Mouse (Mus musculus) NIH3T3 (cell line): ENCODE results near the gene Cdk17.

ENCODE experiments used
- DNase-seq: peaks from one replicate; pipeline ENCODE4 v3.0.0-alpha.2; 2012; ENCODE audit warnings: low read depth

Cdk17 gene

DNA sequence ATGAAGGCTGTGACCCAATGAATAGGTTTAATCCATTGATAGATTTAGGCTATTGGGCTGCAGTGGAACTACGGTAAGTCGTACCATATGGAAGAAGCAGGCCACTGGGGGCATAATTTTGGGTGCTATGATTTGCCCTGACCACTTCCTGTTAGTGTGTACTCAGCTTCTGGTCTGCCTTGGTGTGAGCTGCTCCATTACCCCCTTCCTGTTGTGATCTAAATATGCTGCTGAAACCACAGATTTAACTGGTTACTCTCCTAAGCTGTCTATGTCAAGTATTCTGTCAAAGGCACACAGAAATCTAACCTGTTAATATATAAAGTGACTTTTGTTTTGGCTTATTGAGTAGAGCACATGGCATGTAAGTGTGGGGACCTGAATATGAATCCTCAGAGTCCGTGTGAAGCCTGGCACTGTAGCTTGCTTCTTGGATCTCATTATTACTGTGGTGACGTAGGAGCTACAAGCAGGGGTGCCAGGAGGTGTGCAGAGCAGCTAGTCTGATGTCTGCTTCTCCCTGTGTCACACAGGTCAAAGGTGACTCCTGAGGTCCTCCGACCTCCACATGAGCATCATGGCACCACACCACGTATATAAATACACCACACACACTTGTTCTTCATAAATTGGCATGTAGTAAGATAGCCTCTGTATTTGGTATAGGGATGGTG, 10.6 kb downstream of the Cdk17 start:
- DNase-seq: no peak

DNA sequence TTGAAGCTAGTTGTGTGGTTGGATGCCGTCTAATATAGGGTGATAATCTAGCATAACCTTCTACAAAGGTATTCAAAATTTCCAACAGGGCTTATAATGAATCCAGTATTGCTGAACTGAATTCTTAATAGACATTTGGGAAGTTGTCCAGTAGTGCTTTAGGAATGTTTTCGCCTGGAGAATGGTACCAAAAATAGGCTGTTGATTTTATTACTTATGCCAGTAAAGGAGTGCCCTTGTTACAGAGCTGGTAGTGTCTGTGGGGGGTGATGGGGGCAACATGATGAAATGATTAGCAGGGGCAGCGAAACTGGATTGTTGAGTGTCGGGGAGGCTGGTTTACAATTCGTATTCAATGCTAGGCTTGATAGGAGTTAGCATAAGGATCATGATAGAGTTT, 16.8 kb downstream of the Cdk17 start:
- peak; percentile 61 for DNase-seq

DNA sequence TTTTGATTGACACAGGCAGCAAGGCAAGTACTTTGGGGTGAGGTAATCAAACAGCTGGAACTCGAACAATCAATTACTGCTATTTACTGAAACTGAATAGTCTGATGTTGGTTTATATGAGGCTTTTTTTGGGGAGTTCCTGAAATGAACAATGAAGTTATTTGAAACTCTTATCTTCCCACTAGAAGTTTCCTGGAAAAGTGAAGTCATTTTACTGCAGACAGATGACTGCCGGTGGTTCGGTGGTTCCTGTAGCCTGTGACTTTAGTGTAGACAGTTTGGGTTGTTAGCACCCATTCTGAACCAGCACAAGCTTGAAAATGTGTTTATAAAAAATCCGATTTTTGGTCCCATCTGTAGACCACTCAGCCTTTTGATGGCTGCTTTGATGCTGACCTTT, 17.2 kb downstream of the Cdk17 start:
- no peak for DNase-seq

DNA sequence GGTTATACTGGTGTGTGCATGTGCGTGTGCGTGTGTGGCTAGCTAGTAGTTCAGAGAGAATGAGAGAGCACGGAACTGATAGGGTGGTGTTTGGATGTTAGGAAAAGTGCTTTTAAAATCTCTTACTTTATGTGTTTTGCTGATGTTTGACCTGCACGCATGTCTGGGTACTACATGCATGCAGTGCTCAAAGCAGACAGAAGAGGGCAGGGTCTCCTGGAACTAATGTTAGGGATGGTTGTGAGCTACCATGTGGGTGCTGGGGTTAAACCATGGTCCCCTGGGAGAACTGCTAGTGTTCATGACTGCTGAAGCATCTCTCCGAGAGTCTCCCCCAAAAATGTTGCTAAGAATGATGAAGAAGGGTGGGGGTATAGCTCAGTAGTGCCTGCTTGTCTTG, 18.0 kb downstream of the Cdk17 start:
- no peak for DNase-seq

DNA sequence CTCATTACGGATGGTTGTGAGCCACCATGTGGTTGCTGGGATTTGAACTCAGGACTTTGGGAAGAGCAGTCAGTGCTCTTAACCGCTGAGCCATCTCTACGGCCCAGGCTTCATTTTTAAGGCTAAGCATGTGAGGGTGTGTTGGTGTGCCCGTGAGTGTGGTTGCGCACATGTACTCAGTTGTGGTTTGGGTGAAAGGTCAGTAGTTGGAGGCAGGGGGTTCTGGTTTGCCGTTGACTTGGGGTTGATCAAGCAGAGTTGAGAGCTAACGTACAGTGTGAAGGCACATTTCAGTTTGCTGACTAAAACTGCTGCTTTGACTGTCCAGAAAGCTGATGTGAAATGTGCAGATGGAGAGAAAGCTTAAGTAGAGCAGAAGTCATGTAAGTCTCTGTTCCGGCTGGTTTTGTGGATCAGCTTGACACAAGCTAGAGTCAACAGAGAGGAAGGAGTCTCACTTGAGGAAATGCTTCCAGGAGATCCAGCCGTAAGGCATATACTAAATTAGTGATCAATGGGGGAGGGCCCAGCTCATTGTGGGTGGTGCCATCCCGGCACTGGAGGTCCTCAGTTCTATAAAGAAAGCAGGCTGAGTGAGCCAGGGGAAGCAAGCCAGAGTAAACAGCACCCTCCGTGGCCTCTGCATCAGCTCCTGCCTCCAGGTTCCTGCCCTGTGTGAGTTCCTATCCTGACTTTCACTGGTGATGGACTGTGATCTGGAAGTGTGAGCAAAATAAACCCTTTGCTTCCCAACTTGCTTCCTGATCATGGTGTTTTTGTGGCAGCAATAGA, 19.2 kb downstream of the Cdk17 start:
- DNase-seq: no peak

DNA sequence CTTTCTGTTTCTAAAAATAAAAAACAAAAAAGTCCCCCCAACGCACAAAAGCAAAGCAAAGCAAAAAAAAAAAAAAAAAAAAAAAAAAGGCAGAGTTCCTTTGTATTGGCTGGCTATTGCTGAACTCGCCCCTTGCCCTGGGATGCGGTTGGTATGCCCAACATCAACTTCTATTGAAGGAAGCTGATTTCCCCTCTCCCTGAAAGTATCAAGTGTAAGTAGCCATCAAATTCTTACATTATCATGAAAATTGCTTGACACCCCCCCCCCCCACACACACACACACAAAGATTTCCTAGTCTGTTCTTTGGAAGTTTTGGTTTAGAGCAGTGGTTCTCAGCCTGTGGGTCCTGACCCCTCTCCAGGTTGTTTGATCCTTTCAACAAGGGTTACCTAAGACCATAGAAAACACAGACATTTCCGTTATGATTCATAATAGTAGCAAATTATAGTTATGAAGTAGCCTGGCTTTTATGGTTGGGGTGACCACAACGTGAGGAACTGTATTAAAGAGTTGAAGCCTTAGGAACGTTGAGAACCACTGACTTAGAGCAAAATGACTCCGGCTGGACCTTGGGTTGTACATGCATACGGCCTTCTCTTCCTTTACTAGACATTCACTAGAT, 23.8 kb downstream of the Cdk17 start:
- DNase-seq: no peak

DNA sequence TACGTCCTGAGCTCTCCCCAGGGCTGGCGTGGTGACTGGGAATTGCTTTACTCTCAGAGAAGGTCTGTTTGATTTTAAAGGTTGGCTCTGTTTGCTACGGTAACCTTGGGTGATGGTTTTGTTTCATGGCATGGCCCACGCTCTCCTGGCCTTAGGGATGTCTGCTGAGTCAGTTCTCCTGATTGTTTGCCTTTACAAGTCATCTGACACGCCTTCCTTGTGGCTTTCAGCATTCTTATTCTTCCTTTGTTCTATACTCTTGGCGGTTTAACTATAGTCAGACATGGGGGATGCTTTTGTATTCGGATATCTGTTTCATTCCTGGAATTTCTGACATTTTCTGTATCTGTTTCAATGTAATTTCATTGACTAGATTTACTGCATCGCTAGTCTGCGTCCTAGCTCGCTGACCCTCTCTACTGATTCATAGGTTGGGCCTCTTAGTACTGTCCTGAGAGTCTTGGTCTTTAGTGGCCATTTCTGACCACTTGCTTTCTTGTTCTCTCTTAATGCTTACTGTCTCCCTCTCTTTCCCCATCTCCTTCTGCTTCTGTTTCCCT, 27.8 kb downstream of the Cdk17 start:
- DNase-seq: peak; percentile 46

DNA sequence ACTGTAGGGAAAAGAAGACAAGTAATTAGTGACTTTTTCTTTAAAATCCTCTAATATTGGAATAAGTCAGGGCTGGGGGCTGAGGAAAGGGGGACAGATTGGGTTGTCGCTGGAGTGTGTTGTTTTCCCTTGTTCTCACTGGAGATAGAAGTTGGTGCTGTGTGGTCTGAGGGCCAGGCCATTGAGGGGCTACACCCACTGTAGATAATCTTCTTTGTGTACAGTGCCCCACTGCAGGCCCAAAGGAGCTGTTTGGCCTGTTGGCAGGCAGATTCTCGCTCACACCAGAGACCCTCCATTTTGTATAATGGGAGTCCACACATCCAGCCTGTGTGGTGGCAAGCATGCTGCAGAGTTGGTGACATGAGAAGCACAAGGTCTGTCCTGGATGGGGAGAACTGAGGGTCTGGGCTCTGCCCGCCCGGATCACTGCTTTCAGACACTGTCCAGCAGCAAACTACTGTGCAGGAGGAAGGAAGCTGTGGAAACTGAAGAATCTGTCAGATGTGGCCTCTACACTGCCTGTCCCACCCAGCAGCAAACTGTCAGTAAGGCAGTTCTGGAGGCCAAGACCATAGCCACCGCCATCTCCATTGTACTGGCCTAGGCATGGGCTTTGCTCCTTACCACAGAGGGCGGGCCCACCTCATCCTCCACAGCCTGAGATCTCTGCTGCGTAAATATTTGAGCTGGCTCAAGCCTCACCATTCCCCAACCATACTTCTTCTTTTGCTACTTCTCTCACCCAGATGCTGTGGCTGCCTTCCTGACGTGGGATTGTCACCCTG, 30.0 kb downstream of the Cdk17 start:
- DNase-seq: no peak

DNA sequence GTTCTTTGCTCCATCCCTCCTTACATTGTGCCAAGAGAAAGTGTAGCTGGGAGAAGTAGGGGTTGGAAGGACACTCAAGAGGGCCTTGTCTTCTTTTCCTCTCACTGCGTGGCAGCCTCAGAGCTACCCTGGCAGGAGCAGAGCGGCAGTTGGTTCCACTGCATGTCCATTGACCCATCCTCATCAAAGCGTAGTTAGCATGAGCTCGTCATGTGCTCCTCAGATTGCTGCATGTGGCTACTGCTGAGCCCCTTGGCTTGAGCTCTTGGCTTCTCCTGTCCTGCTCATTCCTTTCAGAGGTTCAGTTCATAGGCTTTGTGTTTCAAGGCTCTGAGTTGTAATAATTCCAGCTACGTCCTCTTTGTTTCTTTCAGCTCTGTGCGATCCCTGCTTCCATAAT, 36.4 kb downstream of the Cdk17 start:
- DNase-seq: no peak

DNA sequence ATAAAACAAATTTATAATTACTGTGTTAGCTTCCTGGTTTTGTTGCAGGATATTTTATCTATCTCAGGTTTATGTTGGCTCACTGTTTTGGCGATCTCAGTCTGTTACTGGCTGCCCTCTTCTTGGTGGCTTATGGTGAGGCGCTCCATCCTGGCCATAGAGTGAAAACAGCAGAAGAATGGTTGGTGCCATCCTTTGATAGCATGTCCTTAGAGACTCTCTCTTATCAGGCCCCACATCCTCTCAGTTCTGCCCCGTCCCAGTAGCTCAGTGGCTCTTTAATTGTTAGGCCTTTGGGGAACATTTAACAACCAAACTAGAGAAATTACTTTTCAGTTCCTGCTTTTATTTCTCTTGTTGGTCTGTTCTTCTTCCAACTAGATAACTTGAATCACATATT, 38.3 kb downstream of the Cdk17 start:
- DNase-seq: no peak

DNA sequence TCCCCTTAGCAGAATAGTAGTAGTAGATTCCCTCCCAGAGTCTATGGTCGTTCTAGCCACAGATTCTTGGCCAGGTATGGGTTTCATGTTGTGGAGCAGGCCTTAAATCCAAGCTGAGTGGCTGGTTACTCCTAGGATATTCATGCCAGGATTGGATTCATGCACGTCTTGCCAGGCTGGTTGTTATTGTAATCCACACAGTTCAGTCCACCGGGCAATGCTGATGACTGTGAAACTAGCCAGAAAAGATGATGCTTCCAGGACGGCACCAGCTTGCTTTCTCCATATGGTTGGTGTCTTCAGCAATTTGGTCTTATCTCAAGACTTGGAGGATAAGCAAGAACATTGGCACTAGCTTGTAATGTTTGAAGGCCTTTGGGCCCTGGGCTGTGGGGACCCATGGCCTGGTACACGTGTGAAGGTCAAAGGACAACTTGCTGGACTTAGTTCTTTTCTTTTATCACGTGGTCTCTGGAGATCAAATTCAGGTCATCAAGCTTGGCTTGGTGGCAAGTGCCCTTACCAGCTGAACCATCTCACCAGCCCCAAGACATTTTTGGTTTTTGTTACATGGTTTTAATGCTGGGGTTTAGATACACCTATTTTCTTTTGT, 41.3 kb downstream of the Cdk17 start:
- DNase-seq: no peak

DNA sequence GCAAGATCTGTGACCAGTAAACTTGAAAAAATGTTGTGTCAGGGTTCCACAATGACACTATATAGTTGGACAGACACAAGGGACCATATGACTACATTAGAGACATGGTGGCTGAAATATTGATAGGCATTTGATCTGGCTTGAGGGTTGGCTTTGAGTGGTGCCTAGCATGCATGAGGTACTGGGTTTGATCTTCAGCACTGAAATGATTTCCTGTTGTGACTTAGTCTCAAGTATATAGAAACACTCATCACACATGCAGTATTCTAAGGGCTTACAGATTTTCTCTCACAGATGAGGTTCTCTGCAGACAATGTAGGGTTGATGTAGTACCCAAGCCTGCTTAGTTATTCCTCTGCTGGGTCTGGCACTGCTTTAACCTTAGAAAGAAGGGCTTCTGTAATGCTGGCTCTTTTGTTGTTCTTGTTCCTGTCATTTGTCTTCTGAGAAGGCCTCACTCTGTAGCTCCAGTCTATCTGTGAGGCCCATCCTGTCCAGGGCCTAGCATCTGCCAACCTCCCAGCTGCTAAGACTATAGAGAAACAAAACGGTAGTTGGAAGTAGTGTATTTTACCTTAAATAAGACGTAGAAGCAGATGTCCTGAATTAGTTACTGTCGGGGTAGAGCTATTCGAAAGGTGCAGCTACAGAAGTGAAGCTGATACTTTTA, 44.7 kb downstream of the Cdk17 start:
- DNase-seq: no peak

DNA sequence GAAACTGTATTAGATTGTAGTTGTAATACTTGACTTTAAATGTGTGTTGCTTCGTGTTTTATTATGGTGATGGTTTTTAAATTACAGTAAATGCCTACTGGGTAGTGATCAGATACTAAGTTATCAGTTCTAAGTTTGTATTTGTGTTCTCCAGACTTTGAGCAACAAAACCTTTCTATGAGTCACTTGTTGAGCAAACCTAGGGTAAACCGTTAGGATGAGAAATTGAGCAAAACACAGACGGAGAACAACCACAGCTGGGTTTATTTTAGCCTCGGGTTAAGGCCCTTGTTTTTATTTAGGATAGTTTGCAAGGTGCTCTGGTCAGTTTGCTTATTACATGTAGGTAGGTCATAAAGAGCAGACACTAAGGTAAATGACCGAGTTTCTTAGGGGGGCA, 46.5 kb downstream of the Cdk17 start:
- DNase-seq: no peak

DNA sequence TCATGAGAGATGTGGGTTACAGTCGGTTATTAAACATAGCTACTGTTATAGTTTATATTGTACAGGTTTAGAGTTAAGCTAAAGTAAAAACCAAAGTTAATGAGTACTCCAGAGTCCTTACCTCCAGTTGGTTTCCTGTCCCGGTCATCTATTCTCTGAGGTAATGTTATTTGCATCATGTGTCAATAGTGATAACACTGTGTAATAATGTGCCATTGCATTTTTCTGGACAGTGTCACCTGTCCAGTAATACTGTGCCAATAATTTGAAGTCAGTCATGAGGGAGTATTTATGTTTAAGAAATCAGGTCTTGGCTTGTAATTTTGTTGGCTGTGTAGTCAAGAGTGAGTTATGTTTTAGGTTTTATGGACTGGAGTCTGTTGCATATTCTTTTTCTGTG, 52.0 kb downstream of the Cdk17 start:
- no peak for DNase-seq

DNA sequence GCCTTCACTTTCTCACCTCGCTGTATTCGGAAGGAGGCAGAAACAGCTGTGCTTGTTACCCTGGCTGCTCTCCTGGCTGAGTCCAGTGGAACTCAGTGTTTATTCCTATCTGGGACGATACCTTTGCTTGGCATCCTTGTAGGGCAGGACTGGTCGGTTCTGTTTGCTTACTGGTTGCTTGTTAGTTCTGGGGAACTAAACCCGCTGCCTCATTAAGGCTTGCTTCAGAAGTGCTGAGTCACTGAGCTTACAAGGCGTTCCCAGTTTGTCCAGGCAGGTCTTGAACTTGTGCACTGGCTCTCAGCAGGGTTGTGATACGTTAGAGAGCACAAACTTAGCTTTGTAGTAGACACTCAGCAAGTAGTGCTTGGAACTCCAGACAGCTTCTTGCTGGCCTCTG, 52.7 kb downstream of the Cdk17 start:
- peak; percentile 15 for DNase-seq

DNA sequence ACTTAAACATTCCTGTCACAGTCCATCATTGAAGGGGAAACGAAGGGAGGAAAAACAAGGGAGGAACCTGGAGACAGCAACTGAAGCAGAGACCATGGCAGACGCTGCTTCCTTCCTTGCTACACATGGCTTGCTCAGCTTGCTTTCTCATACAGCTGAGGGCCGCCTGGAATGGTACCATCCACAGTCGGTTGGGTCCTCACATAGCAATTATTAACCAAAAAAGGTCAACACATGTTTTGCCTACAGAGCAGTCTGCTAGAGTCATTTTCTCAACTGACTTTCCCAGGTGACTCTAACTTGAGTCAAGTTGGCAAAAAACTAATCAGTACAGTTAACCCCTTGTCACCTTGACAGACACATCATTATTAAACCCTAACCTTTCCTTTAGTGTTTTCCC, 53.6 kb downstream of the Cdk17 start:
- DNase-seq: no peak

DNA sequence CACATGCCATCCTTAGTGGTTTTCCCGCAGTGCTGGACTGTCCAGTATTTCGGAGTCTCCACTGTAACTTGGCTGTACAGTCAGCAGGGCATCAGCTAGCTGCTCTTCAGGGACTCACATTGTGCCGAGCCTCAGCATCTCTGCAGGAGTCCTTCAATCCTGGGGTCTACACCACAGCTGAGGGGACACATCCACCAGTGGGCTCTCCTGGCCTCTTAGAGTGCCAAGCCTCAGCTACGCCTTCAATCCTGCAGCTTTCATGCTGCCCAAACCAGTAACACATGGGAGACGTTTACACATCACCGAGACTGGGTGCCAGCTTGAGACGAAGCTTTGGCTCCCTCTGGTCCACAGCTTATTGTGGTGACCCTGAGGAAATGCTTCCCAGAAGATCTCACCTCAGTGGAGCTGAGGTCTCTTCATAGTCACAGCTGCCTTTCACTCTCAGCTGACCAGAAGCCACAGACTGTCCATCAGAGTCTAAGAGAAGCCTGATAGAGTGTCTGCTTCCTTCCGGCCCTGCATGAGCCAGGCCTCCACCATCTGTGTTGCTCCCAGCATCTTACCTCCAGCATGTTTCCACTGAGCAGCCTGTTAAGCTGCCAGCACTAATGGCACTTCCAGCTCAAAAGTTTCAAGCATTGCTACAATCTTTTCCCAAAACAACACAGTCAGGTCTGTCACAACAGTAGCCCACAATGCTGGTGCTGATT, 54.5 kb downstream of the Cdk17 start:
- no peak for DNase-seq

DNA sequence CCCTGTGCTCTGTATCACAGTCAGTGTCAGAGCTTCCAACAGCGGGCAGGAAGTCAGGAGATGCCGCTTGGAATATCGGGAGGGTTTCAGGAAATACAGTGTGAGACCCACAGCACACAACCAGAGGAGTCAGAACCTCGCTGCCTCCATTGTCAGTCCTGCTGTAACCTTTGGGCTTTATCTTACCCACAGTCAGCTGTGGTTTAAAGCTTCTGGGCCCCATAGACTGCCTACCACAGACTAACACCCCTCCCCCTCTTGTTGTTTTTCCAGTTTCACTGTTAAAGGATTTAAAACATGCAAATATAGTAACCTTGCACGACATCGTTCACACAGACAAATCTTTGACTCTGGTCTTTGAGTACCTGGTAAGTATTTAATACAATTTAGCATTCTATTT, 65.1 kb downstream of the Cdk17 start:
- DNase-seq: no peak

DNA sequence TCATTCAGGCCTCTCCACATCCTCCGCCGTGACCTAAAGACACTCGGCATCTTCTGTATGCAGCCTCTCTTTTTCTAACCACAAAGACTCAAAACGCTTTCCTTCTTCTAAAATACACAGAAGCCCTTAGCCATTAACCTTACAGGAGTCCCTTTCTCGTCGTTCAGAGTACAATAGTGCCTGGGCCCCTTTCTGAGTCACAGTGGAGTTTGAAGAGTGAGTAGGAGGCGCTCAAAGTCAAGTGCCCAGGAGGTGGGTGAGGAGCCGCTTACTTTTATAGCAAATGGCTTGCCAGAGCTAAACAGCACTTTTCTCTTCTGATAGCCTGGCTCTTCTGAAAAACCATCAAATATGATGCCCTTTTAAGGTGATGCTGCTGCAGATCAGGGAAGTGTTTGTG, 67.2 kb downstream of the Cdk17 start:
- DNase-seq: no peak

DNA sequence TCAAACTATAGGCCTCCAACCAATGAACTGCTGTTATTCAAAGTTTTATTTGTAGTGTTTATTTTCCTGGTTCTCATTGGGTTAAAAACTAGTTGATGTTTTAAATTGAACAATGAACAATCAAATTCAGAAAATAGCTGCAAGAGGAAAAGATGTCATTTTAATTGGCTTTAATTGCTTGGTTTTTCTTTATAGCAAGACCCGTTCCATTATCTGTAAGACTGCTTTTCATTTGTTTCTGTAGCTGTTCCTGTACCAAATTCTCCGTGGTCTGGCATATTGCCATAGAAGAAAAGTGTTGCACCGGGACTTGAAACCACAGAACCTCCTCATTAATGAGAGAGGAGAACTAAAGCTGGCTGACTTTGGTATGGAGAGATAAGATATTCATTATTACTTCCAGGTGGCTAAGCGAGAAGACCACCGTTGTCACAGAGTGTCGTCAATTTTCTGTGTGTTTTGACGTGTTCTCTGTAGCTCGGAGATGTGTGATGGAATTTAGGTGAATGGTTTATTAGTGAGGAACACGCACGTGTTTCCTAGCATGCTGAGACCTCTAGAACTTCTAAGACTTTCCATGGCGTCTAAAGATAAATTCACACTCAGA, 67.8 kb downstream of the Cdk17 start:
- DNase-seq: peak; percentile 74
